Mouse (Mus musculus) megakaryocyte, embryonic 14.5 days (primary cell): ENCODE results near the gene Tmem110.

ENCODE experiments used
- FLI1 ChIP-seq: IDR thresholded peaks from 2 replicates; pipeline ENCODE4 v1.6.1; 2012; ENCODE audit warnings: low read length, inconsistent platforms, mixed read lengths
- GATA1 ChIP-seq: IDR thresholded peaks from 3 replicates; pipeline ENCODE4 v1.6.1; 2012; ENCODE audit warnings: mixed read lengths, low read length, inconsistent platforms, borderline replicate concordance

GRCm38 (mm10) chr14:30837416-30837996 is 12.1 kb downstream of the Tmem110 start:
- TF ChIP-seq GATA1 (no peak), FLI1 (no peak)
